Mouse (Mus musculus) thymus, adult 2 months (tissue): ENCODE results near the gene Tasp1.
"Not testable (repeated sequence)": the region's sequence is repeated elsewhere in the genome, so short reads cannot be mapped to it uniquely, and the experiment has no call there.

Experiments used
- CTCF ChIP-seq: fragments of 200-500 bp; IDR thresholded peaks from 2 replicates; pipeline ENCODE4 v1.5.1; 2012; ENCODE audit warnings: mild to moderate bottlenecking, control low read depth, low read length, moderate library complexity, borderline replicate concordance; ENCODE audit not compliant: control insufficient read depth, poor library complexity, insufficient read depth; ENCODE audit errors: extremely low read depth
- POLR2A ChIP-seq: fragments of 200-500 bp; IDR thresholded peaks from 2 replicates; pipeline ENCODE4 v1.6.1; 2012; ENCODE audit warnings: mild to moderate bottlenecking, low read length, control low read depth, moderate library complexity; ENCODE audit not compliant: control insufficient read depth, poor library complexity, insufficient read depth; ENCODE audit errors: extremely low read depth

DNA sequence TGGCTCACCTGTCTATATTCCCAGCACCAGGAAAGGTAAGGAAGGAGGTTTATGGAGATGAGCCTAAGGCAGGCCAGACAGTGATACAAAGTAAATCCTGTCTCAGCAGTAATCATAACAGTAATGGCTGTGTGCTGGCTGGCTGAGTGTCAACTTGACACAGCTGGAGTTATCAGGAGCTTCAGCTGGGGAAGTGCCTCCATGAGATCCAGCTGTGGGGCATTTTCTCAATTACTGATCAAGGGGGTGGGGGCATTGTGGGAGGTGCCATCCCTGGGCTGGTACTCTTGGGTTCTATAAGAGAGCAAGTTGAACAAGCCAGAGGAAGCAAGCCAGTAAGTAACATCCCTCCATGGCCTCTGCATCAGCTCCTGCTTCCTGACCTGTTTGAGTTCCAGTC is 145.2 kb downstream of the Tasp1 start:
- not testable (repeated sequence) for TF ChIP-seq CTCF, POLR2A
